Mouse (Mus musculus) liver, adult 2 months (tissue): ENCODE data around the gene Tef.

ENCODE experiments used
- CTCF ChIP-seq: fragments of 200-500 bp; IDR thresholded peaks from 2 replicates; pipeline ENCODE4 v1.5.1; 2011; ENCODE audit warnings: low read depth, low read length, control low read depth
- POLR2A ChIP-seq: fragments of 200-500 bp; IDR thresholded peaks from 2 replicates; pipeline ENCODE4 v1.6.1; 2011; ENCODE audit warnings: low read length, control low read depth; ENCODE audit not compliant: insufficient read depth; ENCODE audit errors: extremely low read depth

DNA sequence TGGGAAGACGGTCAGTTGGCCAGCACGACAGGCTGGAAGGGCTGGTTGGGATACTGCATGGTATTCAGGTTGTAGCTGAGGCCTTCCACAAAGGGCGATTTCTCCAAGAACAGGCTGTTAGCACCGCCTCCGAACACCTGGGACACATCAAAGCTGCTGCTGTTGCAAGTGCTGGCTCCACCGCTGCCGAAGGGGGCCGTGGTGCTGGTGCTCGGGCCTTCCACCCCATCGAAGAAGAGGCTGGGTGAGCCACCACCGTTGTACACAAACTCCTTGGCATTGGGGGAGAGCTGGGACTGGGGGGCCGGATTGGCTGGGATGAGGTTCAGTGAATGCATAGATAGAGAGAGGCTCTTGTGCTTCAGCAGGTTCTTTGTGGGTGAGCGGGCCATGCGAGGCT, 48.5 kb downstream of the Tef start:
- TF ChIP-seq CTCF (no peak), POLR2A (no peak)
